Mouse (Mus musculus) CD8-positive naive resting alpha-beta T cell, adult 2 months (primary cell): ENCODE data around the gene Glyatl3.

Experiments used
- DNase-seq, 2 experiments: peaks; one replicate each; pipeline ENCODE4 v3.0.0; 2022; ENCODE audit warnings: low read depth in 2 of 2, low spot score in 2 of 2

Glyatl3 gene

GRCm38 (mm10) chr17:40914250-40914649 is at the start of gene Glyatl3:
Gene Glyatl3 (minus strand): TSS chr17:40914350.
- DNase-seq = no peak

GRCm38 (mm10) chr17:40948518-40948917 is 34.4 kb upstream of the Glyatl3 start:
- DNase-seq = no peak

DNA sequence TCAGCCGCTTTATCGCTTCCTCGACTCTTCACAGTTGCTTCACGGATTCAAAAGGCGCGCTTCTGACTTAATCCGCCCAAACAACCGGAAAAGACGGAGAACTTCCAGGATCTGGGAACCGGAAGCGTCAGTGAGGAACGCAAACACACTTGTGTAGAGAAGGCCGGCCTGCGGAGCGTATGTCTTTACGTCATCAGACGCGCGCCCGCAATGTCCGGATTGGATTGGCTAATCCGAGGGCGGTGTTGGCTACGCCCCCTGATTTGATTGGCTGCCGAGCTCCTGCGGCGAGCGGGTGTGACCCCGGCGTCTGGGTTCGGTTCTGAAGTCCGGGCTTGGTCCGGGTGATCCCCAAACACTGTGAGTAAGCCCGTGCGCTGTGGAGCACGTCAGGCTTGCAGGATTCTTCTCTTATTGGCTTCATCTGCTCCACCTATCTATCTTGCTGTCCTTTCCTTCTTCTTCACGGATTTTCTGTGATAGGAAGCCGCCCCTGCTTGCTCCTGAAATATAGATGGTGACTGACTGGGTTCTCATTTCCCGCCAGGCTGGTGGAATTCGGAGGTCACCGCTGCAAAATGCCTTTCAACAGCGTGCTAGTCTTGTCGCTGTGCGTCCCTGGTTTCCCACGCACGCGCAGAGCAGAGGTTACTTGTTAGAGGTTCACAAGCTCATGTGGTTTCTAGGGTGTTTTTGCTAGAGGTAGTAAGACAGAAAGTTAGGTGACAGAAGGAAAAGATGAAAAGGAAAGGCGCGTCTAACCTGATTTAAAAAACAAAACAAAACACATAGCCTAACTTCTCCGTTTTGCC is 20.5 kb upstream of the Glyatl3 start, which contains the start of the genes Mut and Cenpq:
Gene Mut, plus strand, starts transcription at position 266 of the 812 bp plus-strand sequence.
Gene Cenpq, minus strand, starts transcription at position 628 of the 812 bp plus-strand sequence.
- peak; percentile 89 to 92 for DNase-seq

- DNase-seq = no peak
Measured at GRCm38 (mm10) chr17:40933985-40934384, 19.8 kb upstream of the Glyatl3 start.

DNA sequence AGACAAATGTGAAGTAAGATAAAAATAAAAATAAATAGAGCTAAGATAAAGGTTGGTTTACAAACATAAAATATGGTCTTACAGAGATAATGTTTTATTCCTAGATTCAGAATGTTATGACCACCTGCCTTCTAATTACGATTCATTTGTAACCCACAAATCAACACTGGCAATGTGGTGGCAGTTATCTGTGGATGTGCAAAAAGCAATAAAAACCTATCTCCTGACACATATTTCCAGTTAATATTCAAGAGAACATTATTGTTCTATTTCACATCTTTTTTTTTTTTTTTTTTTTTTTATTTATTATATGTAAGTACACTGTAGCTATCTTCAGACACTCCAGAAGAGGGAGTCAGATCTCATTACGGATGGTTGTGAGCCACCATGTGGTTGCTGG is 1.3 kb upstream of the Glyatl3 start:
- no peak for DNase-seq

GRCm38 (mm10) chr17:40904721-40905154 is 9.4 kb downstream of the Glyatl3 start:
- no peak for DNase-seq

- no peak for DNase-seq
Measured at GRCm38 (mm10) chr17:40904056-40904597, 10.0 kb downstream of the Glyatl3 start.

DNA sequence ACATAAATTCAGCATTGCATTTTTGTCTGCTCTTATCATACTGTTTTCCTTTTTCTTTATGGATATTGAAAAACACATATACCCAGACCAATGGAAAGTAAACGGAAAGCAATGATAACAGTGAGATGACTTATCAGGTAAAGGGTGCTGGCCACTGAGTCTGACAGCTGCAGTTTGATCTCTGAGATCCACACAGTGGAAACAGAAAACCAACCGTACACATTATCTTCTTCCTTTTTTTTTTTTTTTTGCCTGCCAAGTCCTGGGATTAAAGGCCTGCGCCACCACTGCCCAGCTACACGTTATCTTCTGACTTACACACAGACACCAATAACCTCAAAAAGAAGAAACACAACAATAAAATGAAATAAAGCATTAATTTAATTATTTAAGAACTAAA is 10.8 kb downstream of the Glyatl3 start:
- DNase-seq = no peak

- DNase-seq = no peak
Measured at GRCm38 (mm10) chr17:40899783-40900363, 14.3 kb downstream of the Glyatl3 start.

DNA sequence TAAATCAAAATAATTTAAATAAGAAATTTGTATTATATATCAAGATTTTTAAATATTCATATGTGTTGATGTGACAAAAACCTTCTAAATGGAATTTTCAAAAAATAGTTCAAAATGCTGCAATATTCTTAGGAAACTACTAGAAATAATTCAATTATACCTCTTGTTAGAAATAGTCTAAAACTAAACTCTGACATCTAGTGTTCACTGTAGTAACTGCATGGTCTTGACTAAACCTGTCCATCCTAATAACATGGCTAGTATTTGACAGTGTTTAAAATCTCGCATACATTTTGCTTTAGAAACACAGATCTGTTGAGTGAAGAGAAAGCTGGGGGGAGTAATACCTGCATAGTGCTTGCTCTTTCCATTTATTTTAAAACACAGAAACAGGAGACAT is 17.3 kb downstream of the Glyatl3 start:
- DNase-seq = no peak

DNA sequence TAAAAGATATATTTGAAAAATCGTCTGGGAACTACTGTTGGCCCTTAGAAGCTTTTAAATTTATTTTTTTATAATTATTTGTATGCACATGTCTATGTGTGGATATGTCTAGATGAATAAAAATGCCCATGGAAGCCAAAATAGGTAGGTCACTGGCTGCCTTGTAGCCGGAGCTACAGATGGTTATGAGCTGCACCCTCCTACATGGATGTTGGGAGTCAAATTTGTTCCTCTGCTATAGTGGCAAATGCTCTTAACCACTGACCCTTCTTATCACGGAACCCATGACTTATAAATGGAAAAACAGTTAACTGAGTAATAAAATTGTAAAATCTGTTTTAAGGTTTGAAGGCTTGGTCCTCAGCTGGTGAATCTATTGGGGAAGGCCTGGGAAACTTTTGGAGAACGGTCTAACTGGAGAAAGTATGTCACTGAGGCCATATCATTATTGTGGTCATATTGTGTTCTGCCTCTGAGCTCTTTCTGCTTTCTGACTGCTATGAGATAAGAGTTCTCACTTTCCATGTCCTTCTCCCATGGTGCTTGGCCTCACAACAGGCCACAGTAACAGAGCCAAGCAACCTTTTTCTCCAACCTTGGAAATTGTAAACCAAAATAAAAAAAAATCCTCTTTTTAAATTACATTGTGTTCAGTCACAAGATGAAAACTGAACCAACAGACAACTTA is 26.2 kb downstream of the Glyatl3 start:
- no peak for DNase-seq

GRCm38 (mm10) chr17:40885155-40885554 is 29.0 kb downstream of the Glyatl3 start:
- no peak for DNase-seq

GRCm38 (mm10) chr17:40882172-40882571 is 32.0 kb downstream of the Glyatl3 start:
- no peak for DNase-seq

DNA sequence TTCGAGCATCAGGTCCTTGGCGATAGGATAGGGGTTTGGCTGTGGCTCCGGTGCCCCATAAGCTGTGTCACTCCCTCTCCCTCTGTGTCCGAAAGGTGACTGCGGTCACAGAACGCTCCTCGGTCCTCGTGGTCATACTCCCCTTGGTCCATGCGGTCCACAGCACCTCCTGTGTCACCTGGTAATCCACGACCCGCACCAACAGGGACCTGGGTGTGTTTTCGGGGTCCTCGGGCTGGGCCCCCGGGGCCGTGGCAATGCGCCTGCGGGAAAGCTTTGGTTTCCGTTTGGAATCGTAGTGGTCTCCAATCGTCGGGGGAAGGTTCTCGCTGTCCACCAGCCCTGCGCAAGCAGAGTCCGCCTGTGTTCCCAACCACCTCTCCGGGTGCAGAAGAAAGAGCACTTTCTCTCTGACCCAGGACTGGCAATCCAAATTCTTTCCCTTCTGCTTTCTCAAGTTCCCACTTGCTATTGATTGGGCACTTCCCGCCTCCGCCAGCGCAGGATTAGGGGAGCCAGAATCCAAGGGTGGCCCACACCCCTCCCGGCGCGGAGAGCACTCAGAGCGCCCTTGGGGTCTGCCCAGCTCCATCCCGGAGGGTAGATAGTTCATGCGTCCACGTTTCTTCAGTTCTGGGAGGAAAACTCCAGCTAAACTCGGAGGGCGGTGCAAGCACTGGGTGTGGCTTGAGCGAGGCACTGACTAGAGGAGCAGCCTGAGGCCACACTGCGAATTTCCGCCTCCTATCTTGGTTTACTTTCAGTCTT is 34.0 kb downstream of the Glyatl3 start, which contains the start of gene 9130008F23Rik:
Gene 9130008F23Rik, minus strand, starts transcription at position 636 of the 768 bp plus-strand sequence.
- DNase-seq = no peak

DNA sequence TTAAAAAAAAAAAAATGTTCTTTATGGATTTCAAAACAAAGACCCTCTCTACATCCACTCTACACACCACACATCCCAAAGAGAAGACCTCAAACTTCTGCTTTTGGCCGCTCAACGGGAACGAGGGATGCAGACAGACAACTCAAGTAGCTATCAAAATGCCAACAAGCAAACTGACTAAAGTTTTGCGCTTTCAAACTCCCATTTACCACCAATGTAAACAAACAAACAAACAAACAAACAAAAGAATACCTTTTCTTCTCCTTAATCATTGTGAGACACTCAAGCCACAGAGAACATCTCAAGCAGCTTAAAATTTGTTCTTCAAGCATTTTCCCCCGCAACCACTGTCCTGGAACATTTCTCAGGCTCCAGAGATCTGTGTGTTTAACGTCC is 34.6 kb downstream of the Glyatl3 start:
- no peak for DNase-seq

- DNase-seq = no peak
Measured at GRCm38 (mm10) chr17:40877741-40878140, 36.4 kb downstream of the Glyatl3 start.

GRCm38 (mm10) chr17:40875568-40875967 is 38.6 kb downstream of the Glyatl3 start:
- DNase-seq = no peak

GRCm38 (mm10) chr17:40874701-40875100 is 39.4 kb downstream of the Glyatl3 start:
- no peak for DNase-seq

DNA sequence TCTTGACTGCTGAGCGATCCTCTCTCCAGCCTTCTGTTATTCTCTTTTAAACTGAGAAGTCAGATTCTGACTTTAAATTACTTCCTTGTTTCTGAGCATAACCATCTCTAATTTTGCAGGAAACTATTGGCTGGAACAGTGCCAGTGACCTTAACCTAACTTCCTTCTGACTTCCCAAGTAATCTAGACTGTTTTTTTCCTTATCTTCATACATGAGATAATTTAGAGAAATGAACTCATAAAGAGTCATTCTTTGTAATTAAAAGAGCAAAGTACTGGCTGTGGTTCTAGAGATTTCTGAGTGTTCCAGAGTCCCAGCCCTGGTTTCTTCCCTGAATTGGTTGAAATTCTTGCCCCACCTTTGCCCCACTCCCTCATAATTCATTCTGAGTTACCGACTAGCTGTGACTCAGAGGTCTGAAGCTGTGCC is 40.6 kb downstream of the Glyatl3 start:
- DNase-seq = no peak

DNA sequence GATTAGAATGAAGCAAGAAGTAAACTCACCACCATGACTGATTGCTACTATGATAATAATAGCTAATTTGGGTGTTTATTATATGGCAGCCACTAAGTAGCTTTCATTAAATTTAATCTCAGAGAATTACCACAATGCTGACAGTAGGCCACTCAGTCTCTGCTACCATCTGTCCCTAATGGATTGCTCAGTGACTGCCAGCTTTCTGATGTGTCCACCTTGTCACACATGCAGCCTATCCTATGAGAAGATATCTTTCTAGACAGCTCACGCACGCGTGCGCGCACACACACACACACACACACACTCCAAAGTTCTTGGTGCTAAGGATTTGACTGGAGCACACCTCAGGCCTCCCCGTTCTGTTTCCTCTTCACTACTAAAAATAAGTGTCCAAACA is 41.5 kb downstream of the Glyatl3 start:
- DNase-seq = no peak
